Mouse (Mus musculus): ENCODE measurements around the gene Esr1.

GRCm38 (mm10) chr10:4633287-4634030, 22.1 kb downstream of the Esr1 start:
- TF ChIP-seq POLR2A (IDR thresholded peaks at IDR 0.05; ENCODE audit: borderline replicate concordance, insufficient read depth, low read length) (no peak), CTCF (IDR thresholded peaks at IDR 0.05; ENCODE audit: borderline replicate concordance, insufficient read depth, low read depth, low read length) (no peak)
